Mouse (Mus musculus): ENCODE data around the gene Camp.

DNA sequence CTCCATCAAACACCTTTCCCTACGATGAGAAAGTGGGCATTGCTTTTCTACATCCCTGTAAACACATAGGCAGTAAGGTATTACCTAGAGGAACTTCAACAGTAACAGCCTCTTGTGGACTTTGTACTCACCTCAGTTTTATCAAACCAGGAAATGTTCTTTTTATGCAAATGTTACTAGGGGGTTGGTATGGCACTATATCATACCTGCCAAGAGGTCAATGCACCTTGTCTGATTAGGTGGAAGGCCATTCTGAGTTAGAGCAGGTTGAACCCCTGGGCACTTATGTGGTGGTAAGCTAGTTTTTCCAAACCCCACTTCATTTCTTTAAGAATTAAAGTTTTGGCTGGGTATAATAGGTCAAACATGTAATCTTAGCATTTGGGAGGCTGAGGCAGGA, 29.9 kb upstream of the Camp start:
- TF ChIP-seq CTCF (conservative IDR thresholded peaks at IDR 0.05; ENCODE audit: low read length): no peak
- no peak for TF ChIP-seq POU5F1 (IDR thresholded peaks at IDR 0.05; ENCODE audit: borderline replicate concordance, low read length)
